Mouse (Mus musculus): Measurements from ENCODE around the gene Parp9. TPM values are rescaled to one million over a fixed set of nuclear protein-coding genes. Genes with fewer than 3 reads are reported as not detected.
"Not testable (repeated sequence)": the region's sequence is repeated elsewhere in the genome, so short reads cannot be mapped to it uniquely, and the experiment has no call there.

Gene Parp9
- 1 to 10 TPM; 1.9 to 2.3 TPM for total RNA-seq (2021)
- long read RNA-seq, partial matches to known transcripts = 1 of 7 reads
- long read RNA-seq, other reads (novel, unspliced or antisense) = 5 of 7 reads

GRCm38 (mm10) chr16:35938211-35939151 lies at the start of gene Parp9, which contains the start of gene Dtx3l:
Gene Parp9 (plus strand): TSS chr16:35938470.
Gene Dtx3l (minus strand): TSS chr16:35939151.
- DNase-seq (ENCODE audit: low spot score in 2 of 2) = peak; percentile 30 to 38

DNA sequence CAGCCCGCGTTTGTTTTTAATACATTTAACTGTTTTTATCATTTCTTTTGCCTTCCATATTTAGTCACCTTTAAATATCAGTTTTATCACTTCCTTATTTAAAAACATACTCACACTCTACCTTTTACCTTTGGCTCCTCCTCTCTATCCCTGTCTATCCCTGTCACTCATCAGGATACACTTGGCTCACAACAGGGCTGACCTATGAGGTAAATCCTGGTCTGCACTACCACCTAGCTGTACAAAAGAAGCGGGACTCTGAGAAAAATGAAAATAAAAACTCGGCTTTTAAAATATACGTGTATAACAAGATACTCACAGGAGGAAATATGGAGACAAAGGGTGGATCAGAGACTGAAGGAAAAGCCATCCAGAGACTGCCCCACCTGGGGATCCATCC lies 49.4 kb upstream of the Parp9 start:
- DNase-seq (ENCODE audit: low spot score in 2 of 2) = no peak

DNA sequence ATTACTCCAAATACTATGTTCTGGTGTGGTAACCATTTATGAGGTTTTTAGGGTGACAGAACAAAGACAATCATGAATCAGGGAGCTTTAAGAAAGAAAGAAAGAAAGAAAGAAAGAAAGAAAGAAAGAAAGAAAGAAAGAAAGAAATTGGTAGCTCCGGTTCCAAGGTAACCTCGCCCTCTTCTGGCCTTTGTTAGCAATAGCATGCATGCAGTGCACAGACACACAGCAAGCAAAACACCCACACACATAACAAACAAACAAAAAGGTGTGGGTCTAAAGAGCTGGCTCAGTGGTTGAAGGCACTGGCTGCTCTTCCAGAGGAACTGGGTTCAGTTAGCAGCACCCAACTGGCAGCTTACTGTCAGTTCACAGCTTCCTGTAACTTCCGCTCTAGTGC lies 47.6 kb upstream of the Parp9 start:
- no peak for DNase-seq (ENCODE audit: low spot score in 2 of 2)

- not testable (repeated sequence) for DNase-seq (ENCODE audit: low spot score in 2 of 2)
These were observed 46.7 kb upstream of the Parp9 start for GRCm38 (mm10) chr16:35891603-35892002.

DNA sequence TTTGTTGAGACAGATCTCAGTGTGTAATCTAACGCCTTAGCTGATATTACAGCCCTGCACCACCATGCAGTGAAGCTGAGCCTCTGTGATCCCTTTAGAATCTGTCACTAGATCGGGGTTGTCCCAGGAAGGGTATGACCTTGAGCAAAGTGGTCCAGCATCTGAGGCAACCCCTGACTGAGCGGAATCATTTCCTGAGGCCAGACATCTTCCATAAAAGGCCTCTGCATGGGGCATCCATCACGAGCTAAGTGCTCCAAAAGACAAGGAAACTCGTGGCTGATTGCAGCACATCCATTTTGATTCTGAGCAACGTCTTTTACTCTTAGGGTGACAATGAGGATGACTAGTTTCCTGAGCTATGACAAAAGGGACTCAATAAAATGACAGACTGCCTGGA lies 43.3 kb upstream of the Parp9 start:
- no peak for DNase-seq (ENCODE audit: low spot score in 2 of 2)

DNA sequence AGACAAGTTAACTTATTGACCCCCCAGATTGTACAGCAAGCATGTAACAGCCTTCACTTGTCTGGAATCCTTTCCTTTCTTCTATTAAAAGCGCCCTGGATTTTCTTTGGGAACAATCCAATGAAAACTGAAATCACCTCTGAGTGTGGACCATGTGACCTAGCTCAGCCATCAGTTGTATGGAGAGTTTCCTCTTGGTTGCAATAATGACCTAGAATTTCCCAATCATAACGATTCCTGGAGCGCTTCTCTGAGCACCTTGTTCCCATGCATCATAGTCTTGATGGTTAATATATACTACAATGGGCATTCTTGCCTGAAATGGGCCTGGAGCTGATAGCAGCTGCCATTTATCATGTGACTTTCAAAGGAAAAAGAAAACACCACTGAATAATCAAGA lies 37.7 kb upstream of the Parp9 start:
- DNase-seq (ENCODE audit: low spot score in 2 of 2) = no peak

DNA sequence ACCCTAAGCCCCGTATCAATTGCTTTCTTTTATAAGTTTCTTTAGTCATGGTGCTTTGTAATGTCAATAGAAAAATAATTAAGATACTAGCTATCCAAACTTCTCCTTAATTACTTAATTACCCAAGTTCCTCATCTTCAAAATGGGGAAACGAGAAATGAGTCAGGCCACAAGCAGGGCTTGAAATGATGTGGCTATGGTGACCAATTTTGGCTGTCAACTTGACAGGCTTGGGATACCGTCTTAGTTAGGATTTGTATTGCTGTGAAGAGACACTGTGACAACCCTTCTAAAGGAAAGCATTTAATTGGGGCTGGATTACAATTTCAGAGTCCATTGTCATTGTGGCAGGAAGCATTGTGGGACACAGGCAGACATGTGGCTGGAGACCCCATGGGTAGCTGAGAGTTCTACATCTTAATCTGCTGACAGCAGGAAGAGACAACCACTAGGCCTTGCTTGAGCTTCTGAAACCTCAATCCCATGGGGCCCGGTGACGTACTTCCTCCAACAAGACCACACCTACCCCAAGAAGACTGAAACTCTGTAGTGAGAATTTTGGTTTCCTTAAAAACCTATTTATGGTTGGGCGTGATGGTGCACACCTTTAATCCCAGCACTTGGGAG lies 35.1 kb upstream of the Parp9 start:
- DNase-seq (ENCODE audit: low spot score in 2 of 2) = no peak

- no peak for DNase-seq (ENCODE audit: low spot score in 2 of 2)
These were observed 34.0 kb upstream of the Parp9 start for GRCm38 (mm10) chr16:35904121-35904736.

DNA sequence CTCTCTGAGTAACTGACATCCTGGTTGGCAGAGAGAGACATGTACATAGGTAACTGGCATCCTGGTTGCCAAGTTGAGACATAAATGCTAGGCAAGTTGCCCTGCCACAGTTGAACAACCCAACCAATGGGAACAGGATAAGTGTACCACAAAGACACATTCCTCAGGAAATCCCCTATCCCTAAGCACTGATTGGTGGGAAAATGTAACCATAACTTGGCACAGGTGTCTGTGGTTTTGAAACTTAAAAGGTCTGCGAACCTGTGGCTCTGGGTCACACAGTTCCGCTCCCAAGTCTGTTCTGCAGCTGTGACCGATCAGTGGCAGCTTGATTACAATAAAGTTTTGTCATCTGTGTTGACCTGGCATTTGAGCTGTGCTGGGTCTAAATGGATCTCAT lies 32.9 kb upstream of the Parp9 start:
- DNase-seq (ENCODE audit: low spot score in 2 of 2) = no peak

DNA sequence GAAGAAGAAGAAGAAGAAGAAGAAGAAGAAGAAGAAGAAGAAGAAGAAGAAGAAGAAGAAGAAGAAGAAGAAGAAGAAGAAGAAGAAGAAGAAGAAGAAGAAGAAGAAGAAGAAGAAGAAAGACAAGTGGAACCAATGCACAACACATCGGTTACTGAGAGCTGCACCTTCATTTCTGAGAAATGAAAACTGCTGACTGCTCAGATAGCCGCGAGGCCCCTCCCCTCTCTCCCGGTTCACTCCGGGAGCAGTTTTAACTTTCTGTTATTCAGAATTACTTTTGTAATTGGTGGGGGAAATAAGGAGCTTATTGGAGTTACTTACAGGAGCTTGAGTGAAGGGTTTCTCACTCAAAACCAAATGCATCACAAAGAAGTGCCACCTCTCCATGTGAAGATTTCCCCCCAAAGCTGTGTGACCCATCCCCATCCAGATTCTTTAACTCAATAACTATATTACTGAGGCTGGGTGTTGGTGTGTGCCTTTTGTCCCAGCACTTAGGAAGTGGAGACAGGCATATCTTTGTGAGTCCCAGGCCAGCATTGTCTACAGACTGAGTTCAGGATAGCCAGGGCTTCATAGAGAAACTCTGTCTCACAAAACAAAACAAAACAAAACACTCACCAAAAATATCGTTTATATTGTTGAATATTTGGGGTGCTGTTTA lies 32.3 kb upstream of the Parp9 start:
- no peak for DNase-seq (ENCODE audit: low spot score in 2 of 2)

GRCm38 (mm10) chr16:35906887-35907286 lies 31.4 kb upstream of the Parp9 start:
- DNase-seq (ENCODE audit: low spot score in 2 of 2) = no peak

DNA sequence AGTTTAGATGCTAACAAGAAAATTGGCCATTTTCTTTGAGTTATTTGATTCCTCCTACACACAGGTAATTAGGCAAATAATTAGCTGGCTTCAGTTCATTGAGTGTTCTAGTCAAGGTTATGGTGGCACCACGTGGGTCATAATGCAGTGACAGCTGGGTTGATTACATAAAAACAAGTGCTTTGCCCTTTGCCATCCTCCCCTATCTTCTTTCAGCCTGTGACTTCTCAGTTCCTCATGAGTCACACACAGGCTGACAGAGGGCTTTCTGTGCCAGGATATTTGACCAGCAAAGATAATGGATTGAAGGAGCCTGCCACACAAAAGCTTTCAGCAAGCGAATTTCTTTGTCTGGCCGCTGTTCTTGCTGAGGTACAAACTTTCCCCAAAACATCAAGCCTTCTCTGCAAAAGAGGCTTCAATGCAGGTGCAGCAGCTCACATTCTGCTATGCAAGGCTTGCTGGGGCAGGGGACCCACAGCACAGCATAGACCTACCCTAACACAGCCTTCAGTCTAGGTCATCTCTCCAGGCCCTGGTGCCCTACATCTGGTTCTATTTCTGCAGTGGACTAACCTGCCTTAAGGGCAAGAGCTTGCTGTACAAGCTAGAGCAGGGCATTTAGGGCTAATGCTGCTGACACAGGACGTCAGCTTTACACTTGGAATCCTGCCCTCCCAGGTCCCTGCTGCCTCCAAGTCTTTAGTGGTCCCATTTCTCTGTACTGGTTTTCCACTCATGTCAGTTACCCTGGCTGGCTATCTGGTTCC lies 30.7 kb upstream of the Parp9 start:
- no peak for DNase-seq (ENCODE audit: low spot score in 2 of 2)

- no peak for DNase-seq (ENCODE audit: low spot score in 2 of 2)
These were observed 26.8 kb upstream of the Parp9 start for GRCm38 (mm10) chr16:35911449-35911848.

DNA sequence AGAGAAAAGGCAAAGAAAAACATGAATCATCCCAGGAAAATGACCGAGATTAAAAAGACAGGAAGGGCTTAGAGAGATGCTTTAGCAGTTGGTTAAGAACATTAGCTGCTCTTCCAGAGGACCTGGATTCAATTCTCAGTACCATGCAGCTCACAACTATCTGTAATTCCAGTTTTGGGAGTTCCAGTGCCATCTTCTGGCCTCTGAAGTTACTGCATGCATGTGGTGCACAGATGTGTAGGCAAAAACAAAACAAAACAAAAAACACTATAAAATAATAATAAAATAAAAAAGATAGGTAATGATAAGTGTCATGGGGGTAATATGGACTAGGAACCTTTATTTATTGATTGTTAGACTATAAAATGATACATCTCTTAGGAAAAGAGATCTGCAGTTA lies 24.7 kb upstream of the Parp9 start:
- DNase-seq (ENCODE audit: low spot score in 2 of 2) = no peak

DNA sequence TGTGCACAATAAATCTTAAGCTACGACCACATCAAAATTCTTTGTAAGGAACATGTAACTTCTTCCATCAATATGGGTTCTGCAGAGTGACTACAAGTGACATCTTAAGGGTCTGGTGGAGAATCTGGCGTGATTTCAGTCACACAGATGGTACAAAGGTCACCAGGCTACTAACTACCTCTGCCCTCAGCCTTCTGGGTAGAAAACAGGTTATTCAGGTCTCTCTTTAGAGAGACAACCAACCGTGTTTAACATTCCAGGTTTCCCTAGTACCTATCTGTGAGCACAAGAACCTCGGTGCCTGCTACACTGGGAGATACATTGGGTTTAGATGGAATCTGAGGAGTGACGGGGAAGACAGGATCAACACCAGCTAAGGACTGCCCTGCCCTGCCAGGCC lies 24.0 kb upstream of the Parp9 start:
- no peak for DNase-seq (ENCODE audit: low spot score in 2 of 2)

GRCm38 (mm10) chr16:35918721-35919543 lies 19.3 kb upstream of the Parp9 start:
- DNase-seq (ENCODE audit: low spot score in 2 of 2) = no peak

DNA sequence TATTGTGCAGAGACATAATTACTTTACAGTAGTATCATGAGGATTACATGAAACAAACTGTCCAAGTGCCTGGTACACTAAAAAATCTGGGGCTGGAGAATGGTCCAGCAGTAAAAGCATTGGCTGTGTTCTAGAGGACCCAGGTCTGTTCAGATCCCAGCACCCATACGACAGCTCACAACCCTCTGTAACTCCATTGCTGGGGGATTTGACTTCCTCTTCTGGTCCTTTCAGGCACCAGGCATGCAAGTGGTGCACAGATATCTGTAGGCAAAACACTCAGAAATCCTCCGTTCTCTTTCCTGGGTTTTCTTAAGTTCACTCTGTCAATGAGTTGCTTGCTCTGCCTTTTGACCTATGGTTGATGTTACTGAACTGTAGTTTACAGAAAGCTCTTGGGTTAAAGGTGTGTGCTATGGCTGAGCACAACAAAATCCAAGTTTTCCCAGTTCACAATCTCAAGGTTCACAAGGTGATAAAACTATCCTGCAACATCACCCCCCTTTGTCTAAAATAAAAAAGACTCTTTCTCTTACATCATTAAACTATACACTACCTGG lies 16.5 kb upstream of the Parp9 start:
- no peak for DNase-seq (ENCODE audit: low spot score in 2 of 2)

GRCm38 (mm10) chr16:35922301-35922895 lies 15.9 kb upstream of the Parp9 start:
- DNase-seq (ENCODE audit: low spot score in 2 of 2) = no peak

Measured in layer of hippocampus, postnatal 10 days (tissue).